Comparison of ENCODE assay signal across 25 mouse cellular contexts in genomic region chr5:38522977-38523376, GRCm38 (mm10).
"Had no signal": no experiment of that assay in that cellular context is flagged by ENCODE, and none has a peak within 500 bp of the region (broad histone marks: within the 10 kb centered on the region; RNA-seq: fewer than 3 reads in every experiment).

No protein-coding gene starts in this region.

- DNase-seq: cerebellum, adult 8-10 months; cerebellum, adult 9-11 months; cerebellum, postnatal 10 days; cerebellum, postnatal 14 days; cerebellum, postnatal 25 days; cerebellum, postnatal 36 days; embryo, embryonic 11 days; forebrain, postnatal 0 days; gastrocnemius, adult 2 months; gastrocnemius, postnatal 10 days; gastrocnemius, postnatal 14 days; gastrocnemius, postnatal 25 days; gastrocnemius, postnatal 36 days; heart, adult 11 months; heart, adult 18-20 months; heart, adult 2 months had no signal

- H3K4me2 ChIP-seq: embryonic facial prominence, embryonic 12.5 days; embryonic facial prominence, embryonic 13.5 days; embryonic facial prominence, embryonic 15.5 days; forebrain, embryonic 12.5 days; forebrain, embryonic 13.5 days; forebrain, embryonic 15.5 days had no signal

- H3K4me3 ChIP-seq: embryonic facial prominence, embryonic 10.5 days; embryonic facial prominence, embryonic 12.5 days; embryonic facial prominence, embryonic 13.5 days; embryonic facial prominence, embryonic 15.5 days; erythroblast, embryonic 14.5 days; forebrain, embryonic 10.5 days; forebrain, embryonic 12.5 days; forebrain, embryonic 13.5 days; forebrain, embryonic 15.5 days; gastrocnemius, adult 2 months; heart, adult 2 months had no signal

- H3K27me3 ChIP-seq: embryonic facial prominence, embryonic 12.5 days; embryonic facial prominence, embryonic 13.5 days; embryonic facial prominence, embryonic 15.5 days; forebrain, embryonic 12.5 days; forebrain, embryonic 13.5 days; forebrain, embryonic 15.5 days had no signal
